Mouse (Mus musculus) mesoderm, embryonic 11.5 days (tissue): ENCODE data around the gene Gm10974.

ENCODE experiments used
- DNase-seq: peaks from one replicate; pipeline ENCODE4 v3.0.0-alpha.2; 2012; ENCODE audit warnings: low read depth, low spot score

Gene Gm10974

DNA sequence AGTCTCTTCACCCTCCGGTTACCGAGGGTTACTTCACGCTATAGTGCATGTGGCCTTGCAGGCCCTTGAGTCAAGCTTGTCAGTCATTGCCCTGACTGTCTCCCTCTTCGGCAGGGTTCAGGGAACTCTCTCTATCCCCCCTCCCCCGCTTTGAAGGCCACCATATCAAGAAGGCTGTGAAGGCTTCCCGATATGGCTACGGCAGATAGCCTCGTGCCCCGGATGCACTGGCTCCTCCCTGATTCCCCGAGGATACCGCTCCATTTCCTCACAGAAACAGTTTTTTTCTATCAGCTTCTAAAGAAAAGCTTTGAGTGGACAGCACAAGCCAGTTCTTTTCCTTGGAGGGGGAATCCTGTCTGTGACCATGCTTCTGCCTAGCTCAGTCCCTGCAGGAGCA lies 39.8 kb downstream of the Gm10974 start:
- DNase-seq: no peak

DNA sequence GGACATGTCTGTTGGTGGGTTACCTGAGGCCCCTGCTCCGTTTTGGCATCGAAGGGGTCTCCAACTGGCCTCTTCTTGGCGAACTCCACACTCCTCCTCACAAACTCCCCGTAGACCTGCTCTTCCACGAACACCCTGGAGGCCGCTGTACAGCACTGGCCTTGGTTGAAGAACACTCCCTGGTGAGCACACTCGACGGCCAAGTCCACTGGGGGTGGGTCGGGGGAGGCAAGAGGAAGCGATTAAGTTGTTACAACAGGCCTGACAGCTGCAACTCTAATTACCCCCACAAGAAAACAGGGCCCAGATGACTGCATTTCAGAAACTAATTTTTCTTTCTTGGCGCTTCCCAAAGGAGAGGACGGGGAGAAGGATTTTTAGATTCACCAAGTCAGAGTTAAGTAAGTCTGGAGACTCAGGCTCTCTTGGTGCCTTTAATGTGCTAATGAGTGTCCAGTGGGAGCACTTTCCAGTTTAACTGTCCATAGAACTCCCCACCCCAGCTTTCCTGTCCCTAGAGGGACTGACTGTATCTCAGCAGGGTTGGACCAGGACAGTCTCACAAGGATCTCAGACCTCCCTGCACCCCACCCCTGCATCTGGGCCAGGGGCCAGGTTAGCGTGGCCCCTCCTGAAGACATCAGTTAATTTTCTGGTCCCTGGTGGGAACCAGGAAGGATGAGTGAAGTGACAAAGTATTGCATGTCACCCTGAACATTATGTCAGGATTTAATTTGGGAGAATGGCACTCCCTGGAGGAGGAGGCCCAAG lies 40.4 kb downstream of the Gm10974 start:
- no peak for DNase-seq

DNA sequence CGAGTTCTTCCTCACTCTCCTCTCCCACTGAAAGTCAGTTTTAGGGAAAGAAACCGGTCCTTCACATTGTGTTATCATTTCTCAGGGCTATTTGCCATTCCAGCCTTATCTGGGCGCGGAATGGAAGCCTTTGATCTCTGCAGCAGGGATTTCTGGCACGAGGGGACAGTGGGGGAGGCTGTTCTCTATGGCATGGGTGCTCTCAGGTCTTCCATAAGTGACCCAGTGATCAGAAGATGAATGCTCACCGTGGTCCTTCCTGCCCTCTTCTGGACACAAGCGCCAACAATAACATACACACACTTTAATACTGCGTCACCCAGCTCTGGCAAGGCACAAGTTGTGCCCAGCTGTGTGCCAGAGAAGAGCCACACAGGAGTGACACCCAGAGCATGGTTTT lies 41.3 kb downstream of the Gm10974 start:
- no peak for DNase-seq

DNA sequence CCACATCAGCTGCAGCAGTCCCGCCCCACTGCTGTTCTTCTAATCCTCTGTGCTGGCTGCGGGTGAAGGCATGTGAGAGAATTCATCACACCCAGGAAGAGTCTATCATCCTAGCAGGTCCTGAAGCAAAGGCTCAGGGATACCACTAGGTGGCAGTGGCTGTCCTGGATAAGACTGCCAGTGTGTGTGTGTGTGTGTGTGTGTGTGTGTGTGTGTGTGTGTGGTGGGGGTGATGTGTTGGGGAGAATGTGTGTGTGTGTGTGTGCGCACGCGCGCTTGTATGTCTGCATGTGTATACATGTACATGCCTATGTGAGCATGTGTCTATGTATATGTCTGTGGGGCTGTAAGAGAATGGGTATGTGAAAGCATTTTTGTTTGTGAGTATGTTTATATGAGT lies 43.7 kb downstream of the Gm10974 start:
- peak; percentile 38 for DNase-seq

DNA sequence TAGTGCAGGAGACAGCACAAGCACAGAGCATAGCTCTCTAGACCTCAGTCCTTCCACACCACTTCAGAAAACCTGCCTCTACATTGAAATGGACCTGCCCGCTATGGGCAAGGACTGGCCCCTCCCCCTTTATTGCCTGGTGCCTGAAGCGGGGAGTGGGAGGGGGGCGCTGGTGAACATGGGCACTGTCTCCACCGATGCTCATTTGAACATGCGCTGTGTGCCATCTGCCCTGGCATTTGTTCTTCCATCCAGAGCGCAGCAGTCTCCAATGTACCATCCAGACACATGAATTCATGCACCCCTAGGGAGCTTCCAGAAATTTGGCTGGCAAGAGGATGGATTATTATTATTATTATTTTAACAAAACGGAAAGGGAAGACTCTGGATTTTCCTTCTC lies 47.4 kb downstream of the Gm10974 start:
- no peak for DNase-seq

DNA sequence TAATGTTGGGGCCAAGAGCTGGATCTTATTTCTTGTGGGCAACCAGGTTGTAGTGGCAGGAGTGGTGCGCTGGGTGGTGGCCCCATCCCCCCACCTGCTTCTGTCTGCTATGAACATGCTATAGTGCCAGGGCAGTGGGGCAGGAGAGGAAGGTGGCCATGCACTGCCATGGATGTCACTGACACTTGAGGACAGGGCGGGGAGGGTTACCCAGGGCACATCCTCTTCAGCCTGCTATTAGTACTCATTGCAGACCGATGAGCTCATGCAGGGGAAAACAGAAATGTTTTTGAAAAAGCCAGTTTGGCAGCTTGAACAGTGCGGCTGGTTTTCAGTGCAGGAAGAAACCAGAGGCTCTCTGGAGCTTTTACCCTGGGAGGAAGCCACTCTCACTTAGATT lies 51.1 kb downstream of the Gm10974 start:
- DNase-seq: no peak

DNA sequence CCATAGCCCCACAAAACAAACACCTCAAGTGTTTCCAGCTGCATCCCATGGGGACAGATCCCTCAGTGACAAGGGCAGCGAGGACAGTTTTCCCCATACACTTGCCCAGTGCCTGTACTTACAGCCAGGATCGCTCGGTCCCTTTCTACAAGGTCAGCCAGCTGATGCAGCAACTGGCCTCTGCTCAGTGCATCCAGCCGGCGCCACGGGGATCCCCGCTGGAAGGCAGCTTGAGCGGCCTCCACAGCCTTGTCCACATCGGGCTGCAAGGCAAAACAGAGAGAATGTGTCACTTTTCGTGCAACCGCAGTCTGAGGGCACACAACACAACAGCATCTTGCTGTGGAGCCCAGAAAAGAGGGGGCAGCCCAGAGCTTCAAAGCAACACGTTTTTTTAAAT lies 53.3 kb downstream of the Gm10974 start:
- DNase-seq: no peak

DNA sequence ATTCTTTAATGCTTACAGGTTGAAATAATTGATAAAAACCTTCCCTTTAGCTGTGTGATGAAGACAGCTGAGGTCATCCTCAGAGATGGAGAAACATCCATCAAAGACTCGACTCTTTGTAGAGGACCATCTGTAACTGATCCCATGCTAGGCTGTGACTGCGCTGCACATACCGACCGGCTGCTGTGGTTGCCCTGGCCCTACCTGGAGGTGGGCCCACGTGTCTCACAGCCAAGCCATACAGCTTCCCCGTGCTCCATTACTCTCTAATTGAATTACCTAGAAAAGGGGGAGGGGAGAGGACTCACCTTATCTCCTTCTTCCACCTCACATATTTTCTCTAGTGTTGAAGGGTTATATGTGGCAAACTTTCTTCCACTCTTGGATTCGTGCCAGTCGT lies 56.2 kb downstream of the Gm10974 start:
- no peak for DNase-seq

DNA sequence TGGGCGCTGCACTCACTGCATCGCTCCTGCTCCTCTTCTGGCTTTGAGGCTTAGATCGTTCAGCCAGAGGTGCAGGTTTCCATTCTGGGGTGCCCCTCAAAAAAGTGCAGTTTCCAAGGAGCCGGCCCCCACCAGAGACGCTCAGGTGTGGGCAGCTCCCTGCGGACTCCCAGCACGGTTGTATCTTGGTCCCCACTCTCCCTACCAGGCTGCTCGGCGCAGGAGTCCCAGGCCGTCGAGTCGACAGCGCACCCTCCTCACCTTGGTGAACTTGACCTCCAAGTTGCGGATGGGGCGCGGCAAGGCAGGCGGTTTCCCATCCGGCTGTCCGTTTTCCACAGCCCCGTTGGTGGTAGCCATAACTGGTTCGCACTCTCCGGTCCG lies 61.3 kb downstream of the Gm10974 start:
- no peak for DNase-seq

DNA sequence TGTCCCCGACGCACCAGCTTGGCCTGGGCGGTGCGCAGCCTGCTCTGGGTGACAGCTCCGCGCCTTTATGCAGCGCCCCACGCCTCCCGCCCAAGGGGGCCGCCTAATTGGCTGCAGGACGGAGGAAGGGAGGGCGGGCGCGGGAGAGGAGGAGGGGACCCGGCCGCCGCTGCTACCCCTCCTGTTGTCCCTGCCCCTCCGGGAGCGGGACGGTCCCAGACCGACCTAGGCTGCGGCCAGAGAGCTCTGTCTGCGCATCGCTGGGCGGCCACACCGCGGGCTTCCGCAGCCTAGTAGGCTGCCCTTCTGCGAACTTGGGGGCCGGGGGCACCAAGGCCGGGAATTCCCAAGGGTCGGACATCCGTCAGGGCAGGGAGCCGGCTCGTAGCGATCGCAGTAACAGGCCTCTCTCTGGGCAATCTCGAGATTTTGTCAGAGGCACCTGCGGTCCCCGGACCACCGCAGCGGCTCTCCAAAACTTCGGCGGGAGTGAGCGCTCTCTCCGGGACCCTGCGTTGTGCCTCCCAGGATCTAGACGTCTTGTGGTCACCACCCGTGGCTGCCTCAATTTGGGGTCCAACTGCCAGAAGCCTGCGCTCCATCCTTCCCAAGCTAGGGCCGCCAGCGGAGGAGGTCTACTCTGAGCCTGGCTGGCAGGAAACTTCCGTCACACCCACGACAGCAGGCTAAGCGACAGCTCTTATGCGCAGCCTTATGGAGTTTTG lies 61.9 kb downstream of the Gm10974 start, which contains the start of gene Aldh1a3:
Aldh1a3 (minus strand) TSS at position 81 of the 725 bp plus-strand sequence.
- no peak for DNase-seq

DNA sequence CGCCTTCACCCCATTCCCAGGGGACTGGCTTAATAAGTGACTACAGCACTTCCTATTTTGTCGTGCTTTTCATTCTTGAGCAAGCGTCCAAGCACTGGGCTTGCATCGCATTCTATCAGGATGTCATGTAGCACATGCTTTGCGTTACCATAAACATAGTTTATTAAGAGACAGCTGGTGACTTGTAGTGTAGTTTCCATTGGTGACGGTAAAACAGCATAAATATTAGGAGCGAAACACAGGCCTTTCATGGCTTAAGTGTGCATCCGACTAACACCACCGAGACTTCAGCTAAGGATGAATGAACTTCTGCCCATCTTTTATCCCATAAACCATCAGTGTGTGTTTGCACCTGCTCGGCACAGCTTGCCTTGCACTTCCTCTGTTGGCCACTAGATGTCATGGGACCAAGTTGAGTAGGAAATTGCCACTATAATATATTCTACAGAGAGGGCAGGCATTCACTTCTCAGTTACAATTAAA lies 68.8 kb downstream of the Gm10974 start:
- peak; percentile 73 for DNase-seq
